Mouse (Mus musculus): Measurements from ENCODE around the gene Son. TPM values are rescaled to one million over a fixed set of nuclear protein-coding genes. Genes with fewer than 3 reads are reported as not detected.

The Son gene
- polyA plus RNA-seq, 1 experiment from 2014 or later, result 101 TPM

- Histone ChIP-seq H3K36me3 (ENCODE audit: control insufficient read depth, insufficient read depth, low read length) (peaks cover 24% of the 10 kb centered on the region), H3K27ac (ENCODE audit: low read depth, low read length) (no peak overlapping the region), H3K4me1 (replicated peaks; ENCODE audit: control insufficient read depth, insufficient read depth, low read length) (peaks cover 18% of the 10 kb centered on the region), H3K4me3 (ENCODE audit: low read depth, low read length) (no peak overlapping the region), H3K27me3 (replicated peaks; ENCODE audit: control insufficient read depth, insufficient read depth, low read length) (no peaks in the 10 kb centered on the region), H3K9me3 (ENCODE audit: control insufficient read depth, low read length) (no peaks in the 10 kb centered on the region), H3K9ac (ENCODE audit: low read depth, low read length) (no peak overlapping the region), H3K4me2 (no peak overlapping the region)
- no peak for ATAC-seq (replicated peaks; ENCODE audit: low FRiP score)
- 73% methylated on average over 5 of the region's 5 CpGs for whole genome bisulfite sequencing
- no peak for DNase-seq (ENCODE audit: low spot score)
These were observed 38.2 kb downstream of the Son start for GRCm38 (mm10) chr16:91685526-91685925.

- no peak overlapping the region for H3K4me2 ChIP-seq
- no peak for ATAC-seq (replicated peaks; ENCODE audit: low FRiP score)
These were observed 39.1 kb downstream of the Son start for GRCm38 (mm10) chr16:91686369-91686768.

GRCm38 (mm10) chr16:91688023-91688618, 40.8 kb downstream of the Son start:
- H3K9me3 ChIP-seq (ENCODE audit: control insufficient read depth, low read length), result no peaks in the 10 kb centered on the region

More at GRCm38 (mm10) chr16:91686369-91686768, 39.1 kb downstream of the Son start:
- 77% methylated on average over 5 of the region's 5 CpGs for WGBS
- Histone ChIP-seq H3K27ac (ENCODE audit: low read depth, low read length) (no peak overlapping the region), H3K4me1 (replicated peaks; ENCODE audit: control insufficient read depth, insufficient read depth, low read length) (peaks cover 18% of the 10 kb centered on the region), H3K9me3 (ENCODE audit: control insufficient read depth, low read length) (no peaks in the 10 kb centered on the region), H3K27me3 (replicated peaks; ENCODE audit: control insufficient read depth, insufficient read depth, low read length) (no peaks in the 10 kb centered on the region), H3K9ac (ENCODE audit: low read depth, low read length) (no peak overlapping the region), H3K4me3 (ENCODE audit: low read depth, low read length) (no peak overlapping the region), H3K36me3 (ENCODE audit: control insufficient read depth, insufficient read depth, low read length) (peaks cover 20% of the 10 kb centered on the region)
- no peak for DNase-seq (ENCODE audit: low spot score)

DNA sequence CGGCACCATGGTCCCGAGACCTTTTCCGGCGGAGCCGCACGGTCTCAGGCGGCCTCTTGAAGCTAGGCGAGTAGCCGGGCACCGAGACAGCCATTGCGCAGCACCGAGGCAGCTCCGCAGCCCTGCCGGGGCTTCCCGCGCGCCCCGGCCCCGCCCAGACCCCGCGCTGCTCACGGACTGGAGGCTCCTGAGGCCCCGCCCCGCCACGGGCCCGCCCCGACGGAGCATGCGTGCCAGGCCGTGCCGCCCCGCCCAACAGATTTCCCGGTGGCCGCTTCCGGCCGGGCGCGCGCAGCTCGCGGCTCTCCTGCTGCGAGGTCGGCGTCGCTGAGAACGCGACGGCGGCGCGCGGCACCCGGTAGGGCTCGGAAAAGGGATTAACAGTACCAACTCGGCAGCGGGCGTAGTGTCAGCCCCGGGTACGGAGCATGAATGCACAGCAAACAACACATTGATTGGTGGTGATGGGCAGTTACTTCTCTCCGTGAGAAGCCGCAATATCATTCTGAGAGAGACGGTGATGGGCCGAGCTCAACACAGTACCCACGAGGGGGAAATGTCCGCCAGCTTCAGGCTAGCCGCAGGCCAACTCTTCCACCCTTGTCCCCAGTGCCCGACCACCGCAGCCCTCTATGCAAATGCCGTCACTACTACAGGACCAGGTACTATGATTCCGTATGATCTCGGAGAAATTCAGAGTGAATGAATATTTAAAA, 41.5 kb downstream of the Son start, which contains the start of gene Donson:
Donson (minus strand) TSS at position 152 of the 716 bp plus-strand sequence.
- peak; percentile 97 for ATAC-seq (replicated peaks; ENCODE audit: low FRiP score)
- WGBS, result under 1% methylated on average over 61 of the region's 71 CpGs
- H3K36me3 ChIP-seq (ENCODE audit: control insufficient read depth, insufficient read depth, low read length), result peaks cover 10% of the 10 kb centered on the region

More at GRCm38 (mm10) chr16:91688023-91688618, 40.8 kb downstream of the Son start:
- 1% methylated on average over 50 of the region's 51 CpGs for WGBS
- H3K27ac ChIP-seq (ENCODE audit: low read depth, low read length), result peak overlapping the region; percentile 82
- peak overlapping the region; percentile 88 for H3K4me3 ChIP-seq (ENCODE audit: low read depth, low read length)
- no peak for DNase-seq (ENCODE audit: low spot score)
- no peaks in the 10 kb centered on the region for H3K27me3 ChIP-seq (replicated peaks; ENCODE audit: control insufficient read depth, insufficient read depth, low read length)
- peak overlapping the region; percentile 86 for H3K4me2 ChIP-seq
- H3K36me3 ChIP-seq (ENCODE audit: control insufficient read depth, insufficient read depth, low read length), result peaks cover 13% of the 10 kb centered on the region
- peaks cover 18% of the 10 kb centered on the region for H3K4me1 ChIP-seq (replicated peaks; ENCODE audit: control insufficient read depth, insufficient read depth, low read length)
- H3K9ac ChIP-seq (ENCODE audit: low read depth, low read length), result peak overlapping the region; percentile 95
- ATAC-seq (replicated peaks; ENCODE audit: low FRiP score), result peak; percentile 48

GRCm38 (mm10) chr16:91689791-91690190, 42.5 kb downstream of the Son start:
- peaks cover 18% of the 10 kb centered on the region for H3K4me1 ChIP-seq (replicated peaks; ENCODE audit: control insufficient read depth, insufficient read depth, low read length)
- DNase-seq (ENCODE audit: low spot score) (no peak), ATAC-seq (replicated peaks; ENCODE audit: low FRiP score) (peak; percentile 45)
- no peaks in the 10 kb centered on the region for H3K27me3 ChIP-seq (replicated peaks; ENCODE audit: control insufficient read depth, insufficient read depth, low read length)
- no peak overlapping the region for H3K27ac ChIP-seq (ENCODE audit: low read depth, low read length)
- 24% methylated on average over 7 of the region's 7 CpGs for WGBS
- H3K9me3 ChIP-seq (ENCODE audit: control insufficient read depth, low read length), result no peaks in the 10 kb centered on the region
- H3K36me3 ChIP-seq (ENCODE audit: control insufficient read depth, insufficient read depth, low read length), result peaks cover 5% of the 10 kb centered on the region
- no peak overlapping the region for H3K9ac ChIP-seq (ENCODE audit: low read depth, low read length)
- peak overlapping the region; percentile 86 for H3K4me2 ChIP-seq
- peak overlapping the region; percentile 88 for H3K4me3 ChIP-seq (ENCODE audit: low read depth, low read length)

More for the DNA sequence above, 41.5 kb downstream of the Son start, which contains the start of gene Donson:
- DNase-seq (ENCODE audit: low spot score), result peak; percentile 93
- no peaks in the 10 kb centered on the region for H3K27me3 ChIP-seq (replicated peaks; ENCODE audit: control insufficient read depth, insufficient read depth, low read length)
- H3K9ac ChIP-seq (ENCODE audit: low read depth, low read length), result peak within 1 kb of the TSS; percentile 95
- H3K4me3 ChIP-seq (ENCODE audit: low read depth, low read length), result peak within 1 kb of the TSS; percentile 88
- H3K27ac ChIP-seq (ENCODE audit: low read depth, low read length), result peak within 1 kb of the TSS; percentile 82
- H3K4me2 ChIP-seq, result peak within 1 kb of the TSS; percentile 86
- peaks cover 18% of the 10 kb centered on the region for H3K4me1 ChIP-seq (replicated peaks; ENCODE audit: control insufficient read depth, insufficient read depth, low read length)
- H3K9me3 ChIP-seq (ENCODE audit: control insufficient read depth, low read length), result no peaks in the 10 kb centered on the region

GRCm38 (mm10) chr16:91694455-91695084, 47.3 kb downstream of the Son start:
- 31% methylated on average over 14 of the region's 14 CpGs for WGBS
- peaks cover 8% of the 10 kb centered on the region for H3K36me3 ChIP-seq (ENCODE audit: control insufficient read depth, insufficient read depth, low read length)
- H3K4me1 ChIP-seq (replicated peaks; ENCODE audit: control insufficient read depth, insufficient read depth, low read length), result peaks cover 8% of the 10 kb centered on the region
- no peak overlapping the region for H3K27ac ChIP-seq (ENCODE audit: low read depth, low read length)
- ATAC-seq (replicated peaks; ENCODE audit: low FRiP score) (peak; percentile 85), DNase-seq (ENCODE audit: low spot score) (peak; percentile 71)
- H3K9me3 ChIP-seq (ENCODE audit: control insufficient read depth, low read length), result no peaks in the 10 kb centered on the region
- no peaks in the 10 kb centered on the region for H3K27me3 ChIP-seq (replicated peaks; ENCODE audit: control insufficient read depth, insufficient read depth, low read length)
- no peak overlapping the region for H3K4me3 ChIP-seq (ENCODE audit: low read depth, low read length)
- no peak overlapping the region for H3K4me2 ChIP-seq
- no peak overlapping the region for H3K9ac ChIP-seq (ENCODE audit: low read depth, low read length)

GRCm38 (mm10) chr16:91695108-91695755, 47.9 kb downstream of the Son start:
- no peak overlapping the region for H3K4me3 ChIP-seq (ENCODE audit: low read depth, low read length)
- no peaks in the 10 kb centered on the region for H3K27me3 ChIP-seq (replicated peaks; ENCODE audit: control insufficient read depth, insufficient read depth, low read length)
- ATAC-seq (replicated peaks; ENCODE audit: low FRiP score) (no peak), DNase-seq (ENCODE audit: low spot score) (no peak)
- H3K36me3 ChIP-seq (ENCODE audit: control insufficient read depth, insufficient read depth, low read length), result peaks cover 9% of the 10 kb centered on the region
- H3K9me3 ChIP-seq (ENCODE audit: control insufficient read depth, low read length), result no peaks in the 10 kb centered on the region
- no peak overlapping the region for H3K4me2 ChIP-seq
- H3K27ac ChIP-seq (ENCODE audit: low read depth, low read length), result no peak overlapping the region
- H3K4me1 ChIP-seq (replicated peaks; ENCODE audit: control insufficient read depth, insufficient read depth, low read length), result peaks cover 1% of the 10 kb centered on the region; the same call in 1 of the 2 replicates
- 52% methylated on average over 8 of the region's 8 CpGs for WGBS
- no peak overlapping the region for H3K9ac ChIP-seq (ENCODE audit: low read depth, low read length)

GRCm38 (mm10) chr16:91698995-91699394, 51.7 kb downstream of the Son start:
- no peak for ATAC-seq (replicated peaks; ENCODE audit: low FRiP score)
- DNase-seq (ENCODE audit: low spot score), result no peak

More at GRCm38 (mm10) chr16:91698995-91699394, 51.7 kb downstream of the Son start:
- 74% methylated on average over 1 of the region's 1 CpGs for WGBS
- Histone ChIP-seq H3K9ac (ENCODE audit: low read depth, low read length) (no peak overlapping the region), H3K4me3 (ENCODE audit: low read depth, low read length) (no peak overlapping the region), H3K36me3 (ENCODE audit: control insufficient read depth, insufficient read depth, low read length) (peaks cover 11% of the 10 kb centered on the region), H3K4me1 (replicated peaks; ENCODE audit: control insufficient read depth, insufficient read depth, low read length) (no peaks in the 10 kb centered on the region; the same call in 1 of the 2 replicates), H3K4me2 (no peak overlapping the region), H3K27ac (ENCODE audit: low read depth, low read length) (no peak overlapping the region), H3K9me3 (ENCODE audit: control insufficient read depth, low read length) (no peaks in the 10 kb centered on the region), H3K27me3 (replicated peaks; ENCODE audit: control insufficient read depth, insufficient read depth, low read length) (no peaks in the 10 kb centered on the region)

Measured in liver, embryonic 11.5 days (tissue).